Comparison of ENCODE assay signal across 18 mouse cellular contexts in genomic region chr15:84214476-84214875, GRCm38 (mm10). TPM values are rescaled to one million over a fixed set of nuclear protein-coding genes. Genes with fewer than 3 reads are reported as not detected.
"Had no signal": no experiment of that assay in that cellular context is flagged by ENCODE, and none has a peak within 500 bp of the region (broad histone marks: within the 10 kb centered on the region; RNA-seq: fewer than 3 reads in every experiment).

No protein-coding gene starts in this region.

- H3K4me3 ChIP-seq: limb, embryonic 13.5 days; midbrain, embryonic 13.5 days; neural tube, embryonic 13.5 days; stomach, embryonic 15.5 days had no signal

- ATAC-seq: intestine, embryonic 16.5 days; lung, postnatal 0 days; midbrain, embryonic 13.5 days had no signal

- H3K9ac ChIP-seq: limb, embryonic 13.5 days; liver, embryonic 14.5 days; midbrain, embryonic 13.5 days; neural tube, embryonic 13.5 days; stomach, embryonic 15.5 days had no signal

- H3K27ac ChIP-seq: limb, embryonic 13.5 days; liver, embryonic 14.5 days; midbrain, embryonic 13.5 days; neural tube, embryonic 13.5 days; stomach, embryonic 15.5 days had no signal

- H3K4me2 ChIP-seq: limb, embryonic 13.5 days; midbrain, embryonic 13.5 days; neural tube, embryonic 13.5 days; stomach, embryonic 15.5 days had no signal

- H3K27me3 ChIP-seq: limb, embryonic 13.5 days; midbrain, embryonic 13.5 days; stomach, embryonic 15.5 days had no signal

- DNase-seq: kidney, adult 2 months; layer of hippocampus, adult 9-11 months; layer of hippocampus, postnatal 36 days; lung, adult 2 months; lung, postnatal 36 days; retina, postnatal 1 day; right cerebral cortex, postnatal 4 days; thymus, adult 2 months; thymus, postnatal 36 days had no signal

- H3K9me3 ChIP-seq: limb, embryonic 13.5 days; midbrain, embryonic 13.5 days; neural tube, embryonic 13.5 days; stomach, embryonic 15.5 days had no signal

RNA-seq across cellular contexts. Expression of gene Pnpla3, which starts 46.8 kb away (rescaled TPM):
- total RNA-seq: megakaryocyte progenitor cell, adult 5-6 weeks; monocyte, adult 5-6 weeks had no signal
